ENCODE assay signal across 20 mouse cellular contexts in the genomic region with DNA sequence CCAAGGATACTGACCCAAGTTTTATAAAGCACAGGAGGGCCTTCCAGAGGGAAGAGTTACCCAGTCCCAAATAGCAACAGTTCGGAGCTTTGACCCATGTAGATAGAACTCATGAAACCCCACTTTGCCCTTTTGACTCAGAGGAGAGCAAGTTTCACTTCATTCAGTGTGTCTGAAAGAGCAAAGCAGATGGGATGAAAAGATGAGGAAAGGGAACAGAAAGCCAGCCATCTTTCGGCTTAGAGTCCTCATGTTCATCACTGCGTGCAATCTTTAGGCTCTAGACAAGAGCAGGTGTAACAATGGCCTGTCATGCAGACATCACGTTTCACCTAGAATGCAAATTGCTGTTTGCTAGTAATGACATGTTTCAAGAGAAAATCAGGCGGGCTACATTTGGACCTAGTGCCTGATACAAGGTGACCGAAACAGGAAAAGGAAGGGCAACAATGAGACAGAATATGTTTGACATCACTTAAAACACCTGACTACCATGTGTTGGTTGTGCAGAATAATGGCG.
"Had no signal": no experiment of that assay in that cellular context is flagged by ENCODE, and none has a peak within 500 bp of the region (broad histone marks: within the 10 kb centered on the region; RNA-seq: fewer than 3 reads in every experiment).

No protein-coding gene starts in this region.

- H3K36me3 ChIP-seq: lung, embryonic 15.5 days; midbrain, embryonic 13.5 days; midbrain, embryonic 15.5 days; neural tube, embryonic 12.5 days; stomach, embryonic 15.5 days had no signal

- H3K4me3 ChIP-seq: lung, embryonic 15.5 days; megakaryocyte, embryonic 14.5 days; midbrain, embryonic 13.5 days; midbrain, embryonic 15.5 days; neural tube, embryonic 12.5 days; stomach, embryonic 15.5 days had no signal

- H3K27me3 ChIP-seq: lung, embryonic 15.5 days; megakaryocyte, embryonic 14.5 days; midbrain, embryonic 13.5 days; midbrain, embryonic 15.5 days; neural tube, embryonic 12.5 days; stomach, embryonic 15.5 days had no signal

- H3K4me2 ChIP-seq: lung, embryonic 15.5 days; midbrain, embryonic 11.5 days; midbrain, embryonic 13.5 days; midbrain, embryonic 15.5 days; neural tube, embryonic 12.5 days; stomach, embryonic 15.5 days had no signal

- H3K9me3 ChIP-seq: lung, embryonic 15.5 days; megakaryocyte, embryonic 14.5 days; midbrain, embryonic 13.5 days; midbrain, embryonic 15.5 days; neural tube, embryonic 12.5 days; stomach, embryonic 15.5 days had no signal

- H3K27ac ChIP-seq: lung, embryonic 15.5 days; macrophage; midbrain, embryonic 13.5 days; midbrain, embryonic 15.5 days; neural tube, embryonic 12.5 days; stomach, embryonic 15.5 days; stomach, postnatal 0 days had no signal

- ATAC-seq: liver, postnatal 0 days; lung, postnatal 0 days; midbrain, embryonic 13.5 days; midbrain, embryonic 15.5 days had no signal

- H3K9ac ChIP-seq: liver, postnatal 0 days; lung, embryonic 15.5 days; midbrain, embryonic 13.5 days; midbrain, embryonic 15.5 days; neural tube, embryonic 12.5 days; stomach, embryonic 15.5 days had no signal

- H3K4me1 ChIP-seq: lung, embryonic 15.5 days; stomach, embryonic 15.5 days had no signal

- DNase-seq: liver, postnatal 0 days; lung, adult 2 months; lung, postnatal 14 days; lung, postnatal 36 days; right cerebral cortex, postnatal 25 days; right cerebral cortex, postnatal 4 days; spleen, adult 18-20 months; thymus, adult 2 months; thymus, postnatal 25 days; thymus, postnatal 4 days had no signal
